Mouse (Mus musculus) CD4-positive, CD25-positive, alpha-beta regulatory T cell, adult 2 months (primary cell): Measurements from ENCODE around the gene Kdelr3.

Experiments used
- DNase-seq: peaks from one replicate; pipeline ENCODE4 v3.0.0-alpha.2; 2012; ENCODE audit warnings: low read depth, low spot score

Gene Kdelr3

DNA sequence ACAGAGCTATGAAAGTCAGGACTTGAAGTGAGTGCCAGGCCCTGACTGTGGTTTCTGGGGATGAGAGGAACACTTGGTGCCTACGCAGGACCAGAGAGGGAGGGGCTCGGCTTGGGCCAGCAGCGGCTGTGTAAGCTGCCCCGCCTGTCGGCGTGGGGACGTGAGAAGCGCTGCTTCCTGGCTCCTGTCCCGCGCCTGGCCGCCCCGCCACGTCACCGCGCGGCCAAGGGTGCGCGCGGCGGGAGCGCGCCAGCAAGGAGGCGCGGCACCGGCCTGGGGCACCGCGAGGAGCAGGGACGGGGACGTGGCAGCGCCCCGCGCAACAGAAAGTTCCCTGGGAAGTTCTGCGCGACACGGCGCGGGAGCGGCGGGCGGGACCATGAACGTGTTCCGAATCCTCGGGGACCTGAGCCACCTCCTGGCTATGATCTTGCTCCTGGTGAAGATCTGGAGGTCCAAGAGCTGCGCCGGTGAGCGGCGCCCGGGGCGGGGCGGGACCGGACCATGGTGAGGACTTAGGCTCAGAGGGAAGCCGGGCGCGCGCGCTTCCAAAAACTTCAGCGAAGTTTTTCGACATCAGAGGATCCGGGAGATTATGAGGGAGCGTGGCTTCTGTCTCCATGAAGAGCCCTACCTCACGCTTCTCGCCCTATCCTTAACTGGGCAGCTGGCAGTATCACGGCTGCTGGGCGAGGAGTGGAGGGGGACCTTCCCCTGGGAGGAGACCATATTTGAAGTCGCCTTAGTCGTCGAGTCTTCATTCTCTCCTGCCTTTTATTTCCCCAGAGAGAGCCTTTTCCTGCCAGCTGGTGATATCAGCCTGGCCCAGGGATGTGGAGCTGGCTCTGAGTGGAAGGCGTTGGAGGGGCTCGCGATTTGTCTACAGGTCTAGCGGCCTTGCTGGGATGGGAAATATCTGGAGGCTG, at the start of gene Kdelr3:
TSS of gene Kdelr3 (plus strand) at position 241 of the 926 bp plus-strand sequence.
- DNase-seq: peak; percentile 53

- peak; percentile 89 for DNase-seq
Measured at GRCm38 (mm10) chr15:79466601-79467286, 49.5 kb upstream of the Kdelr3 start.

DNA sequence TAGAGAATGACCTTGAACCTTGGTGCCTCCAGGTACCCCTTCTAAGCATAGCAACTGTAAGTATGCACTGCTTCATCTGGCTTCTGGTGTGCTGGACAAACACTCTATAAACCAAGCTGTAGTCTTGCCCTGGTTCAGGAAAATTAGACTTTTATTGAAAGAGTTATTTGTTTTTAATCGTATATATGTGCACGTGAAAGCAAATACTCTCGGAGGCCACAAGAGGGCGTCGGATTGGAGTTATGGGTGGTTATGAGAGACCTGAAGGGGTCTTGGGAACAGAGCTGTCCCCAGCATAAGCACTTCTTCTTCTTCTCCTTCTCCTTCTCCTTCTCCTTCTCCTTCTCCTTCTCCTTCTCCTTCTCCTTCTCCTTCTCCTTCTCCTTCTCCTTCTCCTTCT, 46.6 kb upstream of the Kdelr3 start:
- DNase-seq: no peak

DNA sequence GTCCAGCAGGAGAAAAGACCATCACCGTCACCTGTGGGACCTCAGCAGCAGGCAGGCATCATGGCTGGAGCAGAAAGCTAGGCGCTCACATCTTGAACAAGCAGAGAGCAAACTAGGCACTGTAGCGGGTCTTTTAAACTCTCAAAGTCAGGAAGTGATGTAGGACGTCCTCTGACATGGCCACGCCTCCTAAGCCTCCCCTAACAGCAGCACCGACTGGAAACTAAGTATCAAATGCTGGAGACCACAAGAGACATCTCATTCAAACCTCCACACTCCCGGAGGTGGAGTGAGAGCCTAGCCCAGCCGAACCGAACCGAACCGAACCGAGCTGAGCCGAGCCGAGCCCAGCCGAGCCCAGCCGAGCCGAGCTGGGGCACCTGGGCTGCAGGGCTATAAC, 45.6 kb upstream of the Kdelr3 start:
- DNase-seq: no peak

DNA sequence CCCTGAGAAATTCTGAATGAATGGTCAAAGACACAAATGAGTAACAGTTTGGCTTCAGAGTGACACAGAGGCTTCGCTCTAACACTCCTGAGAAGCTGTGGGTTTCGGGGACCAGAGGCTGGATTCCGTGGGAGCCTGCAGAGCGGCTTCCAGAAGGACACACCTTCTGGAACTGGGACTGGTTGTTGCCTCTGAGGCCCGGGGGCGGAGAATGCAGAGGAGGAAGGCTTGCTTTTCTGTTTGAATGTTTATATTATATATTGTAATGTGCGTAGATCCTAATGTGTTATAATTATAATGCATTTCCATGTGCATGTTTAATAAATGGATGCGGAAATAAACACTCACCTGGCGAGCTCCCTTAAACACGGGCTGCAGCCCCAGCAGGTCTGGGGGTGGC, 45.1 kb upstream of the Kdelr3 start:
- DNase-seq: no peak

DNA sequence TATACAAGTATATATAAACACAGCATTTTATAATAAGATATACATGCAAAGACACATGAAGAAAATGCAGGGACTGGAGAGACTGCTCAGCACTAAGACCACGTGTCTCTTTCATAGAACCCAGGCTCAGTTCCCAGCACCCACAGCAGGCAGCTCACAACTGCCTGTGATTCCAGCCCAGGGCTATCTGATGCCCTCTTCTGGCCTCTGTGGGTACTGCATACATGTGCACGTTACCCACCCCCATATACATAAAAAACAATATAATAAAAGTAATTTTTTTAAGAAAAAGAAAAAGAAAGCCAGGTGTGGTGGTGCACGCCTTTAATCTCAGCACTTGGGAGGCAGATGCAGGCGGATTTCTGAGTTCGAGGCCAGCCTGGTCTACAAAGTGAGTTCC, 43.2 kb upstream of the Kdelr3 start:
- DNase-seq: peak; percentile 44

- DNase-seq: peak; percentile 44
Measured at GRCm38 (mm10) chr15:79473638-79474355, 42.4 kb upstream of the Kdelr3 start.

- no peak for DNase-seq
Measured at GRCm38 (mm10) chr15:79477227-79477626, 39.0 kb upstream of the Kdelr3 start.

GRCm38 (mm10) chr15:79481181-79481688, 35.0 kb upstream of the Kdelr3 start:
- no peak for DNase-seq

DNA sequence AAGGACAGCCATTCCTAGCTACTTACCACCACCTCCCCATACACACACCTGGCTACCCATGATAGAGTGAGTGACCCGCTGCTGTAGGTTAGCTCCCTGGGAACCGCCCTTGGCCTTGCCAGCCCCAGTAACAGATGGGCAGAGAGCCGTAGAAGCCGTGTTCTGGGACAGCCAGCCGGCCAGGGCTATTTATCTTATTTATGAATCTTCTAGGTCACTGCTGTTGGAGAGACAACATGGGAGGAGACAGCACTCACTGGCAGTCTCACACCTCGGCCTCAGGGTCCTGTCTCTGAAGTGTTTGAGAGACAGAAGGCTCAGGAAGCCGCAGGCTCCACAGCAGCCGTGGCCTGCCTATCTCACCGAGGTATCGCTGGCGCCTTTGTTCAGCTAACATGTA, 26.7 kb upstream of the Kdelr3 start:
- DNase-seq: no peak

- DNase-seq: no peak
Measured at GRCm38 (mm10) chr15:79493527-79493926, 22.7 kb upstream of the Kdelr3 start.

- DNase-seq: no peak
Measured at GRCm38 (mm10) chr15:79500110-79500509, 16.1 kb upstream of the Kdelr3 start.

- DNase-seq: no peak
Measured at GRCm38 (mm10) chr15:79502891-79503341, 13.3 kb upstream of the Kdelr3 start.

DNA sequence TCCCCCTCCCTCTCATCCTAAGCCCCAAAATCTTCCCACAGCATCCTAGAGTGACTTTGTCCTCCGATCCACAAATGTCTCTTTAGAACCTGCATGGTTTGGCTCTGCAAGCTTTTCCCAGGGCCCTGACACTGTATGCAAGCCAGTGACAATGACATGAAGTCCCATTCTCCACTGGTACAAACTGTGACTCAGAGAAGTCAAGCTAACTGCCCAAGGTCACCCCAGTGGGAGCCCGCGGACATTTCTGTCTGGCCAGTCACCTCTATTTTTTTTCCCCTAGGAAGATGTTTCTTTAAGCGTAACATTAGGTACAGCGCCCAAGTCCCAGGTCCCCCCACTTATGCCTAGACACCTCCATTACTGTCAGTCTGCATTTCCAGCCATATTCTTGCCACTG, 12.8 kb upstream of the Kdelr3 start:
- no peak for DNase-seq

- DNase-seq: no peak
Measured at GRCm38 (mm10) chr15:79504707-79505452, 11.3 kb upstream of the Kdelr3 start, which contains the start of gene Kcnj4. Kcnj4 (minus strand) TSS chr15:79505241.

DNA sequence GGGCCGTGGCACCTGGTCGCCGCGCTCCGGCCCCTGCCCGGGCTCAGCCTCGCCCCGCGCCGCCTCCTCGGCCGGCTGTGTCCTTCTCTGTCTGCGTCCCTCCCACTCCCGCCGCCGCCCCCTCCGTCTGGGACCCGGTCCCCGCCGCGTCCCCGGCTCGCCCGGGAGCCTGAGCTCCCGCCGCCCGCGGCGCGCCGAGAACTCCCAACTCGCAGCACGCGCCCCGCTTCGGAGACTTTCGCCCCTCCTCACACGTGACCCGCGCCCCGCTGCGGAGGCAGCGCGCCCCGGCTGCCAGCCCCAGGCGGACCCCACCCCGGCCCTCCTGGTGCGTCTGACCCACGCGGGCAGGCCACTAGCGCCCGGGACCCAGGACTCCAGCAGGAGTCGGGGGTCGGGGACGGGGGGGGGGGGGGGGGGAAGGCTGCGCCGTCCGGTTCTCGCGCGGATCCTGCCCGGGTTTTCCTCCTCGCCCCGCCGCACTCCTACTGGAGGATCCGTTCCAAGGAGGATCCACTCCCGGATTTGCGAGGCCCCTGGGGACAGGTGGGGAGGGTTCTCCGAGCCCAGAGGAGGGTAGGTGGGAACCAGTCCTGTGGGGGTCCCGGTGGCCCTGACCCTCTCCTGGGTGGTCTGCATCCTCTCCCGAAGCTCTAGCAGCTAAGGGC, 10.5 kb upstream of the Kdelr3 start:
- peak; percentile 31 for DNase-seq

GRCm38 (mm10) chr15:79506460-79506859, 9.8 kb upstream of the Kdelr3 start:
- DNase-seq: no peak

DNA sequence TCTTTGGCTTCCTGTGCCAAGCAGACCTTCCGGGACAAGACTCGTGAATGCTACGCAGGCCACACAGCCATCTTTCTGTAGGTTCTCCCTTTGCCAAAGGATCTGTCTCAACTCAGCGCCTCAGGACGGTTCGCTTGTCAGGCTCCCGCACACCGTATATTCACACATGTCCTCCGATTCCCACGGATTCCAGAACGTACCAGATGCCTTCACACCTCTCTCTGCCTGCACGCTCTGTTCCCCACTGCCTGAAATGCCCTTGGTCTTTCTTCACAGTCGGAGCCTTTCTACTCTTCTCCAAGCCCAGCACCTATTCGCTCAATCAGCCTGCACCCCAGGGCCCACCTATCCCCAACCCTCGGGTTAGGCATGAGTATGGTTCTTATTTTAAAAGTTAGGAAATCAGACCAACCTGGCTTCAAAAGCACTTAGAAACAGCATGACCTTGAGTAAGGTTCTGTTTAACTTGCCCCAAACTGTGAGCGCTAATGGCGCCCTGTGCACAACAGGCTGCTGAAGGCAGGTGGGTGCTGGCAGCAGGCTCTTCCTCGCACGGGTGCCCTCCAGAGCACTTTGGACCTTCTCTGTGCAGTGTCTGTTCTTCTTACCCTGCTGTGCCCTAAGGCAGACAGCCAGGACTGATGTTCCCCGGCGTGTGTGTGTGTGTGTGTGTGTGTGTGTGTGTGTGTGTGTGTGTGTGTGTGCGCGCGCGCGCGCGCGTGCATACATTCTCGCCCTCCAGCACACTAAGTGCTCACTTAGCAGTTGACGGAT, 9.0 kb upstream of the Kdelr3 start:
- DNase-seq: no peak

DNA sequence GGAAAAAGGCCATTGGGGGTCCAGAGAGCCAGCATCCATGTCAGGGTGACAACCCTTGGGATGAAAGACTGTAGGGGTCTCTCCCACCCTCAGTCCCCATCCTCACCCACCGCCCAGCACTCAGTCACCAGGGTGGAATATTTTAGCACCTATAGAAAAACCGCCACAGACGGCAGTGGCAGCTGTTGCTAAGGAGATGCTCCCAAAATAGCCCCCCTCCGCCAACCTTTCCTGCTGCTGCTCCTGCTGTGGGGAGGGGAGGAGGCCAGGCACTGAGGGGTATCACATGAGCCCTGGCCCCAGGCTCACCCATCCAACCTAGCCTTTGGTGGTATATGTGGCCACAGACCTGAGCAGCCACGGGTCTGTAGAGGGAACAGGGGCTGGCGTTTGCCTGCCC, 6.2 kb upstream of the Kdelr3 start:
- no peak for DNase-seq

DNA sequence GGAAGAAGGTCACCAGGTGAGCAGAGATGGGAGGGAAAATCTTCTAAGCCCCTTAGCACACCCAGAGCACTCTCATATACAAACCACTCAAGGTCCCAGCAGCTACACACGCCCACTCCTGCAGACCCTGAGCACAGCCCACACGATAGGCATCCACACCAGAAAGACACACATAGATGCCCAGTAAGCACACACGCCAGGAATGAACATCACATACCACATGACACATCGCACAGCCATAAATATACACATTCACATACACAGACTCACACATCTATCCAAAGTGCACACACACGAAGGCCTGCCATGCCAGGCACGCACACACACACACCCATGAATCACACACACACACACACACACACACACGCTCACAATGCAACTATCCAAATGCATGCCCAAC, 5.8 kb upstream of the Kdelr3 start:
- no peak for DNase-seq
